Mouse (Mus musculus) adrenal gland, adult (tissue): ENCODE data around the gene Trim21.

Experiments
- DNase-seq, 2 experiments: peaks; one replicate each; pipeline ENCODE4 v3.0.0; 2022 to 2023; ENCODE audit warnings: low spot score in 1 of 2; ENCODE audit not compliant: inconsistent age in 2 of 2

Gene Trim21

GRCm38 (mm10) chr7:102508066-102508465, 57.2 kb downstream of the Trim21 start:
- no peak for DNase-seq
